Mouse (Mus musculus) hindbrain, embryonic 15.5 days (tissue): ENCODE data around the gene Cpeb1. TPM values are rescaled to one million over a fixed set of nuclear protein-coding genes. Genes with fewer than 3 reads are reported as not detected.

ENCODE experiments used
- ATAC-seq: fragments of 200-750 bp; cut with Nextera tagmentation; 2 replicates; pipeline ENCODE4 v1.8.0; 2017; ENCODE audit warnings: low read depth, moderate number of reproducible peaks, moderate TSS enrichment; ENCODE audit not compliant: low FRiP score
- H3K27ac ChIP-seq: fragments of 300-500 bp; sonication (generic); replicated peaks from 2 replicates; pipeline ENCODE4 v1.5.1; 2015; ENCODE audit warnings: mild to moderate bottlenecking, inconsistent platforms
- H3K27me3 ChIP-seq: fragments of 300-500 bp; sonication (generic); 2 replicates; pipeline ENCODE4 v1.6.1; 2015; ENCODE audit warnings: control low read depth, inconsistent platforms
- H3K36me3 ChIP-seq: fragments of 300-500 bp; sonication (generic); 2 replicates; pipeline ENCODE4 v1.6.1; 2015; ENCODE audit warnings: control low read depth, inconsistent platforms
- H3K4me1 ChIP-seq: fragments of 300-500 bp; sonication (generic); replicated peaks from 2 replicates; pipeline ENCODE4 v1.6.1; 2015; ENCODE audit warnings: control low read depth, inconsistent platforms
- H3K4me2 ChIP-seq: fragments of 300-500 bp; sonication (generic); 2 replicates; pipeline ENCODE4 v1.6.1; 2015; ENCODE audit warnings: moderate library complexity, mild to moderate bottlenecking, inconsistent platforms
- H3K4me3 ChIP-seq: fragments of 300-500 bp; sonication (generic); 2 replicates; pipeline ENCODE4 v1.5.1; 2015; ENCODE audit warnings: mild to moderate bottlenecking, inconsistent platforms
- H3K9ac ChIP-seq: fragments of 300-500 bp; sonication (generic); 2 replicates; pipeline ENCODE4 v1.6.1; 2015; ENCODE audit warnings: inconsistent platforms
- H3K9me3 ChIP-seq: fragments of 300-500 bp; sonication (generic); 2 replicates; pipeline ENCODE4 v1.6.1; 2016; ENCODE audit warnings: control low read depth, inconsistent platforms
- WGBS: fragments of 180-500 bp; shearing (Covaris S2); methylation state at CpG from one replicate; pipeline ENCODE4 v1.1.7; 2015; 5-methylcytosine and 5-hydroxymethylcytosine counted together
- polyA plus RNA-seq: library from polyadenylated mRNA; unstranded; fragments of >200 nt; fragmentation: Nextera tagmentation; extraction: Ambion mirVana; gene quantifications from 2 replicates; pipeline ENCODE4 v1.2.1, GENCODE M21; 2015

Cpeb1 gene
- polyA plus RNA-seq, 1 experiment from 2014 or later, result 6.2 TPM

DNA sequence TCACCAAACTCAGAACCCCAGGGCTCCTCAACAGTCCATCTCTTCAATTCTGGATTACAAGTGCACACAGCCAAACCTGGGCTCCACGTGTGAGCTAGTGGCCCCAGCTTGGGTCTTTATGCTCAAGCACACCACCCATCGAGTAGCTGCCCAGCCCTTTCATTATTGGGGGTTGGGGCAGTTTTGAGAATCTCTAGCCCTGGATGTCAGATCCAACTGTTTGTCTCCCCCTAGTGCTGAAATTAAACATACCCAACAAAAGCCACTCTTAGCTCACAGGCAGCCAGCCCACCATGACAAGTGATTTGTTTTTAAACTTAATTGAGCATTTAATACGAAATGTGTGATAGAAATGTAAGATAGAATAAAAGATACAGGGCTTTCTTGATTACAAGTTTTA, 113.7 kb downstream of the Cpeb1 start:
- H3K9me3 ChIP-seq, result no peaks in the 10 kb centered on the region
- ATAC-seq, result no peak
- H3K36me3 ChIP-seq, result peaks cover 34% of the 10 kb centered on the region
- H3K27ac ChIP-seq, result no peak overlapping the region
- H3K4me2 ChIP-seq, result 0 out of 2 replicates have a peak overlapping the region, but pooled peaks have one; percentile 15
- no peak overlapping the region for H3K4me3 ChIP-seq
- peaks cover 30% of the 10 kb centered on the region for H3K4me1 ChIP-seq
- no peaks in the 10 kb centered on the region for H3K27me3 ChIP-seq
- no peak overlapping the region for H3K9ac ChIP-seq
- 48% methylated on average over 3 of the region's 3 CpGs for WGBS

DNA sequence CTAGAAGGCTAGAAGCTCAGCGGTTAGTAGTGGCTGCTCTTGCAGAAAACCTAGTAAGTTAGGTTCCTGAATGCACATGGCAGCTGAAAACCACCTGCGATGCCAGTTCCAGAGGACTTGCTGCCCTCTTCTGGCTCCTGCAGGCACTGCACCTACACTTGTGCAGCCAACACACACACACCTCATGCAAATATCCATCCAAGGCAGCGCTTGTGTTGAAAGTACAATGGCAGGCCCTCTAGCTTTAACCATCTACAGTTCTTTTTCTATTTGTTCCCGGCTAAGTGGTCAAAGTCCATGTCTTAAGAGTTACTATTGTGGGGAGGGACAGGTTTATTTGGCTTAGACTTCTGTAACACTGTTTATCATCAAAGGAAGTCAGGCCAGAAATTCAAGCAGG, 115.5 kb downstream of the Cpeb1 start:
- H3K27ac ChIP-seq, result no peak overlapping the region
- no peak overlapping the region for H3K4me3 ChIP-seq
- no peak overlapping the region for H3K4me2 ChIP-seq
- 85% methylated on average over 4 of the region's 4 CpGs for WGBS
- H3K9me3 ChIP-seq, result no peaks in the 10 kb centered on the region
- ATAC-seq, result no peak
- H3K4me1 ChIP-seq, result peaks cover 36% of the 10 kb centered on the region
- H3K9ac ChIP-seq, result no peak overlapping the region
- H3K27me3 ChIP-seq, result no peaks in the 10 kb centered on the region
- peaks cover 38% of the 10 kb centered on the region for H3K36me3 ChIP-seq

DNA sequence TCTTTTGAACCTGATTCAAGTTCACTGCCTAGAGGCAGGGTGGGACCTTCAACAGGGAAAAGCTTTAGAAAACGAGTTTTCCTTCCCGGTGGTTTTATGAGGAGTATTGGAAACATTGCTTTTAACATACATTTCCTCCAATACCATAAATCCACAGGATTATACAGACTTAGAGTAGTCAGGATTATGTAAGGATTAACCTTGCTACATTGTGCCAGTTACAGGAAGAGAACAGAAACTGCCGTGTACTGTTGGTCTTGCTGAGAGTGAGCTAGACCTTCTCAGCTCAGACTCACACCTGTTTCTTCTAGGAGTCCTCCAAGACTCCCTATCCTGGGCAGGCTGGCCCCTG, 116.8 kb downstream of the Cpeb1 start:
- Histone ChIP-seq H3K36me3 (peaks cover 38% of the 10 kb centered on the region), H3K4me3 (no peak overlapping the region), H3K9ac (no peak overlapping the region), H3K4me2 (no peak overlapping the region), H3K4me1 (peaks cover 27% of the 10 kb centered on the region), H3K27me3 (no peaks in the 10 kb centered on the region), H3K9me3 (no peaks in the 10 kb centered on the region), H3K27ac (no peak overlapping the region)
- WGBS, result 89% methylated on average over 3 of the region's 3 CpGs
- ATAC-seq, result no peak

DNA sequence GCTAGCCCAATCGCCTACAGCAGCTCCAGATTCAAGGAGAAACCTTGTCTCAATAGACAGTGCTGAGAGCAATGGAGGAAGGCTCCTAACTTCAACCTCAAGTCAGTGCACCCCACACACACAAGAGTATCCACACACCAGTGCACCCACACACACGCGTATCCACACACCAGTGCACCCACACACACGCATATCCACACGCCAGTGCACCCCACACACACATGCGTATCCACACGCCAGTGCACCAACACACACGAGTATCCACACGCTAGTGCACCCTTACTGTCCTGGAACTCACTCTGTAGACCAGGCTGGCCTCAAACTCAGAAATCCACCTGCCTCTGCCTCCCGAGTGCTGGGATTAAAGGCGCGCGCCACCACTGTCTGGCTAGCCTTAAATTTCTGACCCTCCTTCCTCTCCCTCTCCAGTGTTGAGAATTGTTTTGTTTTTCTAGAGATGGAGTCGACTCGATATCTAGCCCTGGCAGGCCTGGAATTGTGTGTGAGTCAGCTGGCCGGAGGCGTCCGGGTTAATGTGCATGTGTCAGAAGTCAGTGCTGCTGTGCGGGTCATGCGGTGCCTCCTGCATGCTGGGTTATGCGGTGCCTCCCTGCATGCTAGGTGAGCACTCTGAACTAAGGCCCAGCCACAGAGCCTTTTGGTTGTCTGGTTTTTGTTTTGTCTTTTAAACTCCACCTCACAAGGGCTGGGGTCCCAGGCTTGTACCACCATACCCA, 117.3 kb downstream of the Cpeb1 start:
- no peak overlapping the region for H3K9ac ChIP-seq
- no peak for ATAC-seq
- H3K9me3 ChIP-seq, result no peaks in the 10 kb centered on the region
- no peak overlapping the region for H3K4me2 ChIP-seq
- H3K4me1 ChIP-seq, result peaks cover 22% of the 10 kb centered on the region
- peaks cover 38% of the 10 kb centered on the region for H3K36me3 ChIP-seq
- H3K4me3 ChIP-seq, result no peak overlapping the region
- H3K27ac ChIP-seq, result no peak overlapping the region
- WGBS, result 93% methylated on average over 21 of the region's 21 CpGs
- H3K27me3 ChIP-seq, result no peaks in the 10 kb centered on the region

DNA sequence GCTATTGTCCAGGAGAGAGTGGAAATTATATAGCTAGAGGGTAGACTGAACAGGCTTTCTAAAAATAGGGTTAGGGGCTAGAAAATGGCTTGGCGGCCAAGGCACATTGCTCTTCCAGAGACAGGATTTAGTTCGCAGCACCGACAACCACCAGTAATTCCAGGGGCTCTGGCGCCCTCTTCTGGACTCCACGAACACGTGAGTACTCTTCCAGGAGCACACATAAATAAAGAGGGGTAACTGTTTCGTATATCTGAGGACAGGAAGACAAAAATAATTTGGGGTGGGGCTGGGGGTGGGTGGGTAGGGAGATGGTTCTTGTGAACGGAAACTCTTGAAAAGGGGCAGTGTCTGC, 118.9 kb downstream of the Cpeb1 start:
- Histone ChIP-seq H3K4me2 (no peak overlapping the region), H3K9me3 (no peaks in the 10 kb centered on the region), H3K4me3 (no peak overlapping the region), H3K36me3 (peaks cover 28% of the 10 kb centered on the region), H3K27me3 (no peaks in the 10 kb centered on the region), H3K9ac (no peak overlapping the region), H3K4me1 (peaks cover 6% of the 10 kb centered on the region), H3K27ac (no peak overlapping the region; the same call in 1 of the 2 replicates)
- 37% methylated on average over 8 of the region's 8 CpGs for WGBS
- no peak for ATAC-seq

DNA sequence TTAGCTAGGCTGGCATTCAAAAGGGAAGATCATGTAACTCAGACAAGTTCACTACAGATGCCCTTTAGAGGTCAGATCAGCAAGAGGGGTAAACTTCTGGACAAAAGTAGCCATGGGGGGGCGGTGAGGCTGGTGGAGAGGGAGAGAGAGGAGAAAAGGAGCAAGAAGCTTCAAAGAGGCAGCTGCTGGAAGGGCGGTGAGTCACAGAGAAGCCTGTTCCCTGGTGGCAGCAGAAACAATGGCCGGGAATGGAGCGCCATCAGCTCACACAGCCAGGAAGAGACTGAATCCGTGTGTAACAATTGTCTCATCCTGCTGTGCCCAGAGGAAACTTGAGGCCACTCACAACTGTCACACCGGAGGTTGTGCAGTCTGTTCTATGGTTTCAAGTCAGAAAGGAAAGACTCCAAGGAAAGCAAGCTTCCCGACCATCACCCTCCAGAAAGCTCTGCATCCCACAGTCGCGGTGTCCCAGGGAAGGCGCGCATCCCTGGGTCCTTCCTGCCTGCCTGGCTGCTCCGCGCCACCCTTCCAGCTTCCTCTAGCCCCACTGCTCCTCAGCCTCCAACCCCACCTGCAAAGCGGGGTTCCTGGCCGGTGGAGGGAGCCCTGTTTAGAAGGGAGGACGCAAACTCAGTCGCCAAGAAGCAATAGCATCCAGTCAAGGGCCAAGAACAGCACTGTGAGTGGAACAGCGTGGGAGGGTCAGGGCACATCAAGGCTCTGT, 119.4 kb downstream of the Cpeb1 start:
- peak overlapping the region; percentile 61 for H3K27ac ChIP-seq
- H3K4me2 ChIP-seq, result no peak overlapping the region

DNA sequence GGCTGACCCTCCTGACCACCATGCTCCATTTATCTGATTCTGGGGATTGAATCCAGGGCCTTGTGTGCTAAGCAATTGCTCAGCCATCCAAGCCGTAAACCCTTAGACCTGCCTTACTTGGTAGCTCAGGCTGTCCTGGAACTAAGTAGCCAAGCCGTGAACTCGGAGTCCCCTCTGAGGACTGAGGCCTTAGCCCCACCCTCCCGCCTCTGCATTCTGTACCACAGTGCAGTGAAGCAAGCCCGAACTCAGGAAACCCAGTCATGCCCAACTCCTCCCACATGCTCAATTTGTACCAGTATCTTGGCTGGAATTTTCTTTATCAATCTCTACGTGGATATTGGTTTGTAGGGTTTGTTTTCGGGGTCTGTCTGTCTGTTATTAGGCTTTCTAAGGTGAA, 123.4 kb downstream of the Cpeb1 start:
- no peaks in the 10 kb centered on the region for H3K9me3 ChIP-seq
- no peak overlapping the region for H3K4me3 ChIP-seq
- peaks cover 4% of the 10 kb centered on the region; the same call in 1 of the 2 replicates for H3K36me3 ChIP-seq
- H3K27me3 ChIP-seq, result no peaks in the 10 kb centered on the region
- peaks cover 6% of the 10 kb centered on the region for H3K4me1 ChIP-seq
- no peak overlapping the region for H3K9ac ChIP-seq
- 83% methylated on average over 7 of the region's 7 CpGs for WGBS
- H3K27ac ChIP-seq, result no peak overlapping the region
- no peak overlapping the region for H3K4me2 ChIP-seq
- no peak for ATAC-seq

More for the DNA sequence above, 119.4 kb downstream of the Cpeb1 start:
- Histone ChIP-seq H3K4me3 (no peak overlapping the region), H3K9ac (no peak overlapping the region), H3K27me3 (no peaks in the 10 kb centered on the region), H3K4me1 (peaks cover 6% of the 10 kb centered on the region), H3K36me3 (peaks cover 25% of the 10 kb centered on the region), H3K9me3 (no peaks in the 10 kb centered on the region)
- no peak for ATAC-seq
- 40% methylated on average over 18 of the region's 18 CpGs for WGBS

DNA sequence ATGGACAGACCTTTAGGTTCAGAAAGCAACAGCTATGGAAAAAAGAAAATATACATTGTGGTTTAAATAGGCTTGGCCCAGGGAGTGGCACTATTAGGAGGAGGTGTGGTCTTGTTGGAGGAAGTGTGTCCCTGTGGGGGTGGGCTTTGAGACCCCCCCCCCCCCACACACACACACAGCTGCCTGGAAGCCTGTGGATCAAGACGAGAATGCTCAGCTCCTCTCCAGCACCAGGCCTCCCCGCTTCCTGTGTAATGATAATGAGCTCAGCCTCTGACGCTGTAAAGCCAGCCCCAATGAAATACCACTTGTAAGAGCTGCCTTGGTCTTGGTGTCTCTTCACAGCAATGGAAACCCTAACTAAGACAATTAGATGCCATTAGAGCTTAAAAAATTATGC, 124.5 kb downstream of the Cpeb1 start:
- Histone ChIP-seq H3K27ac (no peak overlapping the region), H3K27me3 (no peaks in the 10 kb centered on the region), H3K4me1 (peaks cover under 1% of the 10 kb centered on the region; the same call in 1 of the 2 replicates), H3K4me2 (no peak overlapping the region), H3K9me3 (no peaks in the 10 kb centered on the region), H3K9ac (no peak overlapping the region), H3K4me3 (no peak overlapping the region), H3K36me3 (no peaks in the 10 kb centered on the region; the same call in 1 of the 2 replicates)
- ATAC-seq, result no peak
- 10% methylated on average over 3 of the region's 3 CpGs for WGBS

DNA sequence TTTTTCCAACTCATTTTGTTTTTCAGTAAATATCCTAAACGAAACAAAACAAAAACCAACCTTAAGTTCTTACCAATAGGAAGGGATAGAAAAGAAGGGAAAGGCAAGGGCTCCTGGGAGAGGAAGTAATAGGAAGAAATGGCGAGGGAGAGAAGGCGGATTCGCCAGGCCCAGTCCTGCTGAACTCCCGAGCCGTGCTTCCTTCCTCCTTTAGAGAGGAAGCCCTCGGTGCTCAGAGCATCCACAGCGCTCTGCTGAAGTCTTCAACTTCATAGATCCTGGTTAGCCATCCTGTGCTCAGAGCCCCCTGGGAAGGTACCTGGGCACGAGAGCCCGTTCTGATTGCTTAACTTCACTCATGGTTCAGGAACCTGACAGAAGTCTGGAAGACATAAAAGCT, 127.6 kb downstream of the Cpeb1 start:
- WGBS, result 86% methylated on average over 10 of the region's 10 CpGs
- no peak overlapping the region for H3K27ac ChIP-seq
- H3K9me3 ChIP-seq, result no peaks in the 10 kb centered on the region
- no peak overlapping the region for H3K9ac ChIP-seq
- no peaks in the 10 kb centered on the region; the same call in 1 of the 2 replicates for H3K36me3 ChIP-seq
- H3K4me1 ChIP-seq, result no peaks in the 10 kb centered on the region
- H3K27me3 ChIP-seq, result no peaks in the 10 kb centered on the region
- no peak overlapping the region for H3K4me3 ChIP-seq
- ATAC-seq, result no peak
- no peak overlapping the region for H3K4me2 ChIP-seq

DNA sequence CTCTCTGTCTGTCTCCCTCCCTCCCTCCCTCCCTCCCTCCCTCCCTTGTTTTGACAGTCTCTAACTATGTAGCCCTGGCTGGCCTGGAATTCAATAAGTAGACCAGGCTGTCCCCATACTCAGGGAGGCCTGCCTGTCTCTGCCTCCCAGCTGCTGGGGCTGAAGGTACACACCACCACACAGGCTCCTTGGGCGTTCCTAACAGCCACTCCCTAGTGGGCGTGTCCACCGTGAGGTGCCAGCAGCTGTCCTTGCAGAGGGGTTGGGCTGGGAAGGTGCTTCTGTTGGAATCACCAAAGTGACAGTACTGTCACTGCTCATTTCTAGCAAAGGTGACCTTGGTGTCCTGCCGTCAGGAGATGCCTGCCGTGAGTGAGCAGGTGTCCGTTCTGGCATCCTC, 128.4 kb downstream of the Cpeb1 start:
- Histone ChIP-seq H3K9ac (no peak overlapping the region), H3K4me3 (no peak overlapping the region), H3K9me3 (no peaks in the 10 kb centered on the region), H3K36me3 (no peaks in the 10 kb centered on the region), H3K4me1 (no peaks in the 10 kb centered on the region), H3K4me2 (no peak overlapping the region), H3K27ac (no peak overlapping the region), H3K27me3 (no peaks in the 10 kb centered on the region)
- no peak for ATAC-seq
- WGBS, result 82% methylated on average over 6 of the region's 6 CpGs

DNA sequence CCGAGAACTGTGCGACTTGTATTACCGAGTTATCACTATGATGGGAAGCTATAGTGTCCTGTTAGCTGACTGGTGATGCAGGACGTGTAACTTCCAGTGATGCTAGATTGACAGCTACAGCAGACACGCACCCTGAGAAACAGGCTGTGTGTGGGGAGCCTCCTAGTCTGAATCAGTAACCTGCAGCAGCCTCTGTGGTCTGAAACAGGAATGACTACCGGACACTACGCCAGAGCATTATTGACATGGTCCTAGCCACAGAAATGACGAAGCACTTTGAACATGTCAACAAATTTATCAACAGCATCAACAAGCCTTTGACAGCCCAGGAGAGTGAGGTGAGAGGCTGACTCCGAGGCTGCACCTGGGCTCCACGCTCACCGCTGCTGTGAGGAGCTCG, 129.2 kb downstream of the Cpeb1 start:
- 86% methylated on average over 12 of the region's 12 CpGs for WGBS
- H3K36me3 ChIP-seq, result no peaks in the 10 kb centered on the region
- no peaks in the 10 kb centered on the region for H3K27me3 ChIP-seq
- H3K9me3 ChIP-seq, result no peaks in the 10 kb centered on the region
- no peak overlapping the region for H3K4me3 ChIP-seq
- H3K4me1 ChIP-seq, result no peaks in the 10 kb centered on the region
- no peak overlapping the region for H3K9ac ChIP-seq
- ATAC-seq, result no peak
- H3K27ac ChIP-seq, result no peak overlapping the region
- H3K4me2 ChIP-seq, result no peak overlapping the region

DNA sequence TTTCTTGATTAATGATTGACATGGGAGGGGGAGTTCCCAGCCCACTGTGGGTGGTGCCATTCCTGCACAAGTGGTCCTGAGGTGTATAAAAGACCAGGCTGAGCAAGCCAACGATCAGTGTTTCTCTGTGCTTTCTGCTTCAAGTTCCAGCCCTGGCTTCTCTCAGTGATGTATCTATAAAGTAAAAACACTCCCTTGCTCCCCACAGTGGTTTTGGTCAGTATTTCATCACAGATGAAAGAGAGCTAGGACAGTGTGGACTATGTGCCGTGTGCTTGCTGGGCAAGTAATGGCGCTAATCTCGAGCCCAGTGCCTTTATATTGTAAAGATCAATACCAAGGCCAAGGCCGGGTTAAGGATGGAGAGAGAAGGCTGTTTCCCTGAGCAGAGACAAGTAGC, 133.5 kb downstream of the Cpeb1 start:
- WGBS, result 81% methylated on average over 5 of the region's 5 CpGs
- Histone ChIP-seq H3K4me2 (no peak overlapping the region), H3K9ac (no peak overlapping the region), H3K27ac (no peak overlapping the region), H3K4me3 (no peak overlapping the region), H3K36me3 (no peaks in the 10 kb centered on the region), H3K4me1 (no peaks in the 10 kb centered on the region), H3K9me3 (no peaks in the 10 kb centered on the region), H3K27me3 (no peaks in the 10 kb centered on the region)
- ATAC-seq, result peak; percentile 63; the same call in 1 of the 2 replicates
